Mouse (Mus musculus): ENCODE results near the gene Arhgap22. TPM values are rescaled to one million over a fixed set of nuclear protein-coding genes. Genes with fewer than 3 reads are reported as not detected.

The Arhgap22 gene
- polyA plus RNA-seq (2012; fragmentation: generic; extraction: Trizol), result 10 to 100 TPM; 16.1 to 78.4 TPM

GRCm38 (mm10) chr14:33213823-33214766, at the start of gene Arhgap22:
Gene Arhgap22, plus strand, starts transcription at chr14:33214026.

GRCm38 (mm10) chr14:33185068-33185800, 28.6 kb upstream of the Arhgap22 start, which contains the start of gene Wdfy4:
Gene Wdfy4, minus strand, starts transcription at chr14:33185508.

Other genes starting within 250 kb of the Arhgap22 start
- not detected for gene Lrrc18, start 222.6 kb upstream of the Arhgap22 start, polyA plus RNA-seq (2012; fragmentation: generic; extraction: Trizol)
- under 1 TPM; 0.01 TPM for gene Wdfy4, start 28.5 kb upstream of the Arhgap22 start, polyA plus RNA-seq (2012; fragmentation: generic; extraction: Trizol)
- 1 to 10 TPM in 1 of 2 experiments, under 1 TPM in 1; 0.20 to 3.4 TPM for gene Mapk8, start 233.1 kb downstream of the Arhgap22 start, polyA plus RNA-seq (2012; fragmentation: generic; extraction: Trizol)